Mouse (Mus musculus) liver, embryonic 14.5 days (tissue): ENCODE results near the gene Tsc1. TPM values are rescaled to one million over a fixed set of nuclear protein-coding genes. Genes with fewer than 3 reads are reported as not detected.

Experiments
- ATAC-seq: fragments of 200-750 bp; cut with Nextera tagmentation; 2 replicates; pipeline ENCODE4 v1.8.0; 2017; ENCODE audit warnings: moderate number of reproducible peaks, mild to moderate bottlenecking, moderate library complexity; ENCODE audit not compliant: insufficient read depth
- DNase-seq, 3 experiments: peaks; one replicate each; pipeline ENCODE4 v3.0.0-alpha.2; 2012 to 2013; ENCODE audit warnings: low read depth in 3 of 3, low spot score in 3 of 3
- H3K27ac ChIP-seq: fragments of 300-500 bp; sonication (generic); 2 replicates; pipeline ENCODE4 v1.5.1; 2014; ENCODE audit warnings: moderate library complexity, mild to moderate bottlenecking, control low read depth, inconsistent platforms
- H3K27me3 ChIP-seq: fragments of 300-500 bp; sonication (generic); 2 replicates; pipeline ENCODE4 v1.6.1; 2014; ENCODE audit warnings: mild to moderate bottlenecking, low read length, moderate library complexity; ENCODE audit not compliant: control insufficient read depth, insufficient read depth
- H3K36me3 ChIP-seq: fragments of 300-500 bp; sonication (generic); replicated peaks from 2 replicates; pipeline ENCODE4 v1.6.1; 2014; ENCODE audit warnings: low read depth; ENCODE audit not compliant: control insufficient read depth, insufficient read depth
- H3K4me1 ChIP-seq, 2 experiments: fragments of 200-500 bp in 1 of 2; fragments of 300-500 bp in 1 of 2; sonication (generic) in 1 of 2; replicated peaks; 2 replicates each; pipeline ENCODE4 v1.6.1; 2012 to 2014; ENCODE audit warnings: antibody characterized with exemption in 1 of 2, inconsistent platforms in 1 of 2, low read length in 1 of 2; ENCODE audit not compliant: control insufficient read depth in 2 of 2, insufficient read depth in 2 of 2
- H3K4me2 ChIP-seq: fragments of 300-500 bp; sonication (generic); 2 replicates; pipeline ENCODE4 v1.6.1; 2014; ENCODE audit warnings: low read depth, mild to moderate bottlenecking, control low read depth, moderate library complexity
- H3K4me3 ChIP-seq, 2 experiments: fragments of 200-500 bp in 1 of 2; fragments of 300-500 bp in 1 of 2; sonication (generic) in 1 of 2; 2 replicates each; pipeline ENCODE4 v1.5.1; 2012 to 2014; ENCODE audit warnings: low read depth in 2 of 2, low read length in 2 of 2, mild to moderate bottlenecking in 2 of 2, control low read depth in 1 of 2, inconsistent platforms in 1 of 2, moderate library complexity in 1 of 2; ENCODE audit not compliant: insufficient read depth in 1 of 2
- H3K9ac ChIP-seq: fragments of 300-500 bp; sonication (generic); replicated peaks from 2 replicates; pipeline ENCODE4 v1.6.1; 2014; ENCODE audit warnings: mild to moderate bottlenecking, control low read depth, moderate library complexity
- H3K9me3 ChIP-seq: fragments of 300-500 bp; sonication (generic); 2 replicates; pipeline ENCODE4 v1.6.1; 2016; ENCODE audit warnings: low read length, mixed read lengths; ENCODE audit not compliant: control insufficient read depth
- CTCF ChIP-seq: IDR thresholded peaks from 2 replicates; pipeline ENCODE4 v1.5.1; 2016; ENCODE audit warnings: antibody characterized with exemption, low read depth, control low read depth
- EP300 ChIP-seq: IDR thresholded peaks from 2 replicates; pipeline ENCODE4 v1.6.1; 2016; ENCODE audit warnings: antibody characterized with exemption, low read depth
- WGBS: fragments of 180-500 bp; shearing (Covaris S2); extraction: QIAGEN DNeasy Blood & Tissue Kit; methylation state at CpG from one replicate; pipeline ENCODE4 v1.1.7; 2014; ENCODE audit not compliant: insufficient replicate concordance; 5-methylcytosine and 5-hydroxymethylcytosine counted together
- polyA plus RNA-seq, 2 experiments: library from polyadenylated mRNA; depleted of rRNA in 1 of 2; stranded (reverse) in 1 of 2; unstranded in 1 of 2; fragments of >200 nt; fragmentation: Nextera tagmentation in 1 of 2; extraction: Ambion mirVana in 1 of 2; gene quantifications; 2 replicates each; pipeline versions ENCODE4 v1.2.1 to v1.2.3; 2012 to 2014

Tsc1 gene
- polyA plus RNA-seq, 2 experiments: 5.3 to 5.4 TPM

DNA sequence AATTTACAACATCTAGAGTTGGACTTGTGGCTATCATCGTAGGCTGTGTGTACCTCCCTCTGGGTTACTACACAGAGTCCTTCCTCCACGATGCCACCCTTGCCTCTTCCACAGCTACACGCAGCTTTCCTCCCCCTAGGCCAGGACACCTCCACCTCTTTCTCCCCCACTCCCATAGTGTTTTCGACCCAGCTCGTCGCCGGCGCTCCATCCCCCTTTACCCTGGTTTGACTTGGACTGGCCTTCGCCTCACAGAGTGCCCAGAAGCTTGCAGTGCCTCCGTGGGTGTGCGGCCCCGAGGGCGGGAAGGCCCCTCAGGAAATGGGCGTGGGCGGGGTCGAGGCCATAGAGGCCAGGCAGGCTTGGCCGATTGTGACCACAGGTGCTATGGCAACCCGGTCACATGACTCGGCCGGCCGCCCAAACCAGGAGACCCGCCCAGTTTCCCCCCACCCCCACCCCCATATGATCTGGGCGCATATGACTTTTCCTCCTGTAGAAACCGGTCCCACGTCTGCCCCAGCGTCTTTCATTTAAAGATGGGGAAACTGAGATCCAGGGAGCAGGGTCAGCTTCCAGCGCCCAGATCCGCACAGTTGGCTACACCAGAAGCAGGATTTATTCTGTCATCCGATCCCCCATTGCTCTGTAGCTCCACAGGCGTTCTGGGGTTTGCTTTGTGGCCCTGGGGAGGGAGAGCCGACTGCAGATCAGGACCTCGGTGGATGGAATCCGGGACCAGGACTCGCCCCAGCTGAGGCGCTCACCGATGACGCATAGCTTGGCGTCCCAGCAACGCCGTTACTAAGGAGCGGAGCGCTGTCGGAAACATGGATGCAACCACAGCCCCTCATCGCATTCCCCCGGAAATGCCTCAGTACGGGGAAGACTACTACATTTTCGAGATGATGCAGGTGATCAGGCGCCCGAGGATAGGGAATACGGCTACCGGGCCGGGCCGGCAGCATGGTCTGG is 58.6 kb downstream of the Tsc1 start, which contains the start of the genes Spaca9 and Ak8:
Gene Spaca9 (minus strand): TSS at position 367 of the 975 bp plus-strand sequence.
Gene Ak8 (plus strand): TSS at position 804 of the 975 bp plus-strand sequence.
- H3K4me3 ChIP-seq: peak within 1 kb of the TSS; percentile 60 to 79
- TF ChIP-seq EP300 (no peak), CTCF (no peak)
- H3K27me3 ChIP-seq: no peaks in the 10 kb centered on the region; the same call in 1 of the 2 replicates
- peak in 1 of 3 experiments; percentile 27 for DNase-seq
- peaks cover 23 to 31% of the 10 kb centered on the region in 2 experiments for H3K4me1 ChIP-seq
- H3K9ac ChIP-seq: peak within 1 kb of the TSS; percentile 48
- 1% methylated on average over 53 of the region's 53 CpGs for WGBS
- ATAC-seq: peak; percentile 17; the same call in 1 of the 2 replicates
- H3K27ac ChIP-seq: no peak within 1 kb of the TSS
- no peaks in the 10 kb centered on the region for H3K36me3 ChIP-seq
- peak within 1 kb of the TSS; percentile 76 for H3K4me2 ChIP-seq
- no peaks in the 10 kb centered on the region for H3K9me3 ChIP-seq

DNA sequence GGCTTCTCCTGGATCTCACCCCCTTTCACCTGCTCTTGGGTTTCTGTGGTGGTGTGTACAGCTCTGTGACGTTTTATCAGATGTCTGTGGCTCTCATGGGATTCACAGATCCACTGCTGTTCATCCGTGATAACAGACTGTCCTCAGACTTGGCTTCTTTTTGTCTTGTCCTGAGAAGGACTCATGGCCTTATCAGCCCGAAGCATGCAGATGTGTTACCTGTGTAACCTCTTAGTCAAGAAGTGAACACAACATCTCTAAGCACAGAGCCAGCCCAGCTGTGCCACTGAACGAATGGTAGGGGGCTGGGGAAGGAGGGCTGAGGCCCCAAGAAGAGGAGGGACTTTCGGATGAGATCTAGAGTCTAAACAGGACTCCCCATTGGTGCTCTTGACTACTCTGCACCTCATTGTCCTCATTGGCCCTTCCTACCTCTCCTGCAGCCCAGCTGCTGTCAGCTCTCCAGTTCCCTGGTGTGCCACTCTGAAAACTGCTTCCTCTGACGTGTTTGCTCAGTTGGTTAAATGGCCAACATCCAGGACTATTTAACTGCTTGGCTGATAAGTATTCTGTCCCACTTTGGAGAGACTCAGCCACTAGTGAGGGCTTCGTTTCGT is 60.7 kb downstream of the Tsc1 start:
- Histone ChIP-seq H3K27me3 (no peaks in the 10 kb centered on the region; the same call in 1 of the 2 replicates), H3K4me3 (no peak overlapping the region), H3K27ac (no peak overlapping the region), H3K4me2 (peak overlapping the region; percentile 17), H3K4me1 (peaks cover 29 to 39% of the 10 kb centered on the region in 2 experiments), H3K36me3 (no peaks in the 10 kb centered on the region), H3K9ac (no peak overlapping the region), H3K9me3 (no peaks in the 10 kb centered on the region)
- WGBS: 20% methylated on average over 8 of the region's 8 CpGs
- peak; percentile 63 to 73 (median 70) for DNase-seq
- no peak for TF ChIP-seq CTCF
- peak; percentile 87 for TF ChIP-seq EP300
- ATAC-seq: peak; percentile 86

DNA sequence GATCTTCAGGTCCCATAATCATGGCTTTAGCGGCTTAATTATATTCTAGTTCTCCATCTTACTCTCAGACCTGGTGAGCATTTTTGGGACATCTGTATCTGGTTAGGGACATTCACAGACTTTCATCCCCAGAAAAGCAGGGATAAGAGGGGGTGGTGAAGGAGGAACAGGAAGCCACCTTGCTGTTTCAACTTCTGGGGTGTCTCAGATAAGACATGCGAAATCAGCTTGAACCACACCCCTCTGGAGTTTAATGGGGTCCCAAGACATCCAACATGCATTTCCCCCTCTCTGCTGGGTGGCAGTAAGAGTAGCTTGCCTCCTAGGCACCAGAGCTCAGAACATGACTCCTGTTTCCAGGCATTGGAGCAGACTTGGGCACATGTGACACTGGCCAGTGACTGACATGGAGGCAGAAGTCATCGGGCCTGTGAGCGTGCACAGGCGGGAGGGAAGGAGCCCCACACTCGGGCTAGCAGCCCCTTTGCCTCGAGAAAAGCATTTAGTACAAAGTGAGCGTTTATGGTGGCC is 65.1 kb downstream of the Tsc1 start:
- H3K9ac ChIP-seq: no peak overlapping the region
- WGBS: 46% methylated on average over 8 of the region's 8 CpGs
- no peaks in the 10 kb centered on the region for H3K36me3 ChIP-seq
- H3K4me3 ChIP-seq: no peak overlapping the region
- no peak overlapping the region for H3K4me2 ChIP-seq
- H3K27me3 ChIP-seq: no peaks in the 10 kb centered on the region
- H3K9me3 ChIP-seq: no peaks in the 10 kb centered on the region
- no peak for ATAC-seq
- no peak for DNase-seq
- H3K27ac ChIP-seq: no peak overlapping the region
- no peak for TF ChIP-seq CTCF
- TF ChIP-seq EP300: no peak; the same call in 1 of the 2 replicates
- peaks cover 19 to 23% of the 10 kb centered on the region in 2 experiments for H3K4me1 ChIP-seq

DNA sequence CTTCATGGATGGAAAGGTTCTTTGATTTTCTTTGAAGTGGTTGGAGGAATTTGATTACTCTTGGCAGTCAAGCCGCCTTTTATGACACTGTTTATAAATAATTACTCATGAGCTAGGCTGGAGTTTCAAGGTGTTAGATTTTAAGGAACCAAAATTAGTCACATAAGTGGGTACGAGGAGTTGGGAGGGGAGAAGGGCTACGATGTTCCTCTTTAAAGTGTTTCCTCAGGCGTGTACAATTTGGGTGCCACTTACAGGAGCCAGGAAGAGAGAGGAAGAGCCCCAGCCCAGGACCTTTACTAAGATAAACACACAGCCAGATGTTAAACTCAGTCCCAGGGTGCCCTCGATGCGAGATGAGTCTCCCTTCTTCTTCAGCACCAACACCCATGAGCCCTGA is 65.8 kb downstream of the Tsc1 start:
- H3K27ac ChIP-seq: no peak overlapping the region
- no peak for DNase-seq
- H3K36me3 ChIP-seq: no peaks in the 10 kb centered on the region
- no peak overlapping the region for H3K4me2 ChIP-seq
- no peaks in the 10 kb centered on the region for H3K9me3 ChIP-seq
- H3K9ac ChIP-seq: no peak overlapping the region
- no peak overlapping the region for H3K4me3 ChIP-seq
- ATAC-seq: no peak
- no peaks in the 10 kb centered on the region for H3K27me3 ChIP-seq
- TF ChIP-seq EP300: no peak
- no peak for TF ChIP-seq CTCF
- H3K4me1 ChIP-seq: peaks cover 13 to 17% of the 10 kb centered on the region in 2 experiments
- 20% methylated on average over 6 of the region's 6 CpGs for WGBS
